Mouse (Mus musculus) bone marrow macrophage, adult 2 months (primary cell): Measurements from ENCODE around the gene Plch2. TPM values are rescaled to one million over a fixed set of nuclear protein-coding genes. Genes with fewer than 3 reads are reported as not detected.
"Not testable (repeated sequence)": the region's sequence is repeated elsewhere in the genome, so short reads cannot be mapped to it uniquely, and the experiment has no call there.

Experiments used
- H3K27ac ChIP-seq: 2 replicates; pipeline ENCODE4 v1.5.1; 2012; ENCODE audit warnings: low read depth, low read length; ENCODE audit not compliant: insufficient read depth
- H3K4me1 ChIP-seq: 2 replicates; pipeline ENCODE4 v1.6.1; 2012; ENCODE audit warnings: low read length; ENCODE audit not compliant: control insufficient read depth, insufficient read depth
- H3K4me3 ChIP-seq: 2 replicates; pipeline ENCODE4 v1.5.1; 2012; ENCODE audit warnings: mild to moderate bottlenecking, low read length, moderate library complexity; ENCODE audit not compliant: insufficient read depth
- CTCF ChIP-seq: IDR thresholded peaks from 2 replicates; pipeline ENCODE4 v1.5.1; 2012; ENCODE audit warnings: low read depth, mild to moderate bottlenecking, low read length, moderate library complexity
- POLR2A ChIP-seq: IDR thresholded peaks from 2 replicates; pipeline ENCODE4 v1.6.1; 2012; ENCODE audit warnings: mild to moderate bottlenecking, low read depth, low read length, borderline replicate concordance
- polyA plus RNA-seq: library from polyadenylated mRNA; stranded (reverse); fragments of >200 nt; gene quantifications from 2 replicates; pipeline ENCODE4 v1.2.4, GENCODE M21; 2012; ENCODE audit not compliant: missing spikeins, insufficient read depth, insufficient read length

The Plch2 gene
- polyA plus RNA-seq, 1 experiment: not detected

DNA sequence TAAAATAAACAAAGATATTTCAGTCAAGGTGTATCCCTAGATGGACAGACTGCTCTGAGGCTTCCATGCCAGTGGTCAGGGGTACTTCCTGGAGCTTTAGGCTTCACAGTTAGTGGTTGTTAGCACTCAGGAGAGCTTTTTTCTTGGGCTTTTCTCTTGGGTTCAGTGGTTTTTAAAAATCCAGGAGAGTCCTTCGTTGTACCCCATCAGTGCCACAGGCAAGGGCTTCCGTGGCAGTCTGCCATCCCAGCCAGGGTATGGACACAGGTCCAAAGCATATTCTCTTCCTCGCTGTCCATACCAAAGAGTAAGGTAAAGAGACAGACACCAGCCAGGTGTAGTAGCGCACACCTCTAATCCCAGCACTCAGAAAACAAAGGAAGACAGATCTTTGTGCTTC, 33.6 kb upstream of the Plch2 start:
- Histone ChIP-seq H3K27ac (no peak overlapping the region), H3K4me3 (no peak overlapping the region)

GRCm38 (mm10) chr4:155089241-155089640, 32.7 kb upstream of the Plch2 start:
- peaks cover 21% of the 10 kb centered on the region for H3K4me1 ChIP-seq
- no peak overlapping the region for H3K4me3 ChIP-seq
- no peak overlapping the region for H3K27ac ChIP-seq

More for the DNA sequence above, 33.6 kb upstream of the Plch2 start:
- H3K4me1 ChIP-seq: peaks cover 17% of the 10 kb centered on the region
- no peak for TF ChIP-seq POLR2A
- TF ChIP-seq CTCF: no peak

DNA sequence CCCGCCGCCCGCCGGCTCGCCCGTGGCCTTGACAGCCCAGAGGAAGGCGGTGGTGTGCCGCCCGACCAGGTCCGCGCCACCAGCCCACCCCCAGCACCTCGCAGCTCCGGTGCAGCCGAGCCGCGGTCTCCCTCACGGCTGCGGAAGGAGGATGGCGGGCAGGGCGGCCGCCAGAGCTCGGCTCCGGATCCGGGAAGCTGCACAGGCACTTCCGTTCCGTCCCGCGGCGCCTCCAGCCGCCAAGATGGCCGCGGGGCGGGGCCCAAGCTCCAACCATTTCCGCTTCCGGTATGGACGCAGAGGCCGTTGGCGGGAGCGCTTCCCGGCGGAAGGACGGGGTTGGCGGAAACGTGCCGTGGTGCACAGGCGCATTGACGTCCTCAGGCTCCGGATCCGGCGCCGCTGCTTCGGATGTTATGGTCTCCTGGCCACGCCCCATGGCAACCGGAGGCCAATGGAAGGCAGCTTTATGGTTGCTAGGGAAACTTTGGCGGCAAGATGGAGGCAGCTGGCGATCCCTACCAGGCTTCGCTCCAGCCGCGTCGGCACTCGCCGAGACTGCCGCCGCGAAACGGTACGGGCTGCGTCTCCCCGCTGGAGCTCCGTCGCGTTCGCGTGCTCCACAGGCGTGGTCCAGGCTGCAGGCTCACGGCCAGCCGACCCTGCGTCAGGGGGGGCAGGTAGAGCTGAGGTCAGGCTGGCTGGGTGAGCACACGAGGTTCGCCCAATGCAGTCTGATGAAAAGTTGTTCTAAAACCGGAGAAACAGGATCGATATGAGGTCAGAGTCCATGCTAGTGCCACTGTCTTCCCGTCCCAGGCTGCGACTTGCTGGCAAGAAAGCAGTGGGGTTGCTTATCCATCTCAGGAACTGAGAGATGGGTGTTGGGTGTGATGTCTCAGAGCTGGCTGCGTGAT, 29.8 kb upstream of the Plch2 start, which contains the start of the genes Rer1 and Morn1:
Gene Rer1 (minus strand): TSS at position 275 of the 917 bp plus-strand sequence.
Gene Morn1 (plus strand): TSS at position 470 of the 917 bp plus-strand sequence.
- Histone ChIP-seq H3K4me3 (peak within 1 kb of the TSS; percentile 96), H3K27ac (peak within 1 kb of the TSS; percentile 59), H3K4me1 (peaks cover 25% of the 10 kb centered on the region)
- TF ChIP-seq CTCF (no peak), POLR2A (no peak)

More at GRCm38 (mm10) chr4:155089241-155089640, 32.7 kb upstream of the Plch2 start:
- TF ChIP-seq CTCF (no peak), POLR2A (no peak)

- Histone ChIP-seq H3K4me3 (peak overlapping the region; percentile 96), H3K4me1 (peaks cover 25% of the 10 kb centered on the region), H3K27ac (peak overlapping the region; percentile 59; the same call in 1 of the 2 replicates)
- no peak for TF ChIP-seq CTCF
- no peak for TF ChIP-seq POLR2A
Observed at GRCm38 (mm10) chr4:155085206-155086107, 28.9 kb upstream of the Plch2 start.

- no peak for TF ChIP-seq CTCF
- no peak for TF ChIP-seq POLR2A
- H3K27ac ChIP-seq: no peak overlapping the region
- no peak overlapping the region for H3K4me3 ChIP-seq
- H3K4me1 ChIP-seq: peaks cover 25% of the 10 kb centered on the region
Observed at GRCm38 (mm10) chr4:155084351-155084750, 27.8 kb upstream of the Plch2 start.

- Histone ChIP-seq H3K27ac (no peak overlapping the region), H3K4me1 (peaks cover 25% of the 10 kb centered on the region), H3K4me3 (no peak overlapping the region)
- TF ChIP-seq CTCF: no peak
- TF ChIP-seq POLR2A: no peak
Observed at GRCm38 (mm10) chr4:155083553-155083952, 27.0 kb upstream of the Plch2 start.

DNA sequence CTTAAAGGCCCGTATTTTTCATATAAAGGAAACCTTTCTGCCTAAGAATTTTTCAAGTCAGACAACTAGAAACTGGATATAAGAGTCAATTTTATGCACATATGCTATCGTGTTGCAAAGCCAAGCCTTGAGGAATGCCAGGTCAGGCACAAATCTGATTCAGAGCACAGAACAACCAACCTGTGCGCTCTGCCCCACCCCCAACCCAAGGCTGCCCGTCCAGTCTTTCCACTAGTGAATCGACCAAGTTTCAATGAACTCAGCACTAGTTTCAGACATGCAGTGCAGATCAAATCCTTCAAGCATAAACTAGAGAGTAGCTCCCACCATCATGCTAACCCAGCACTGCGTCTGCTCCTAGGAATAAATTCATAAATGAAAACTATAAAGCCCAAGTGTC, 23.1 kb upstream of the Plch2 start:
- TF ChIP-seq CTCF (no peak), POLR2A (no peak)
- Histone ChIP-seq H3K4me1 (peaks cover 16% of the 10 kb centered on the region), H3K27ac (no peak overlapping the region), H3K4me3 (no peak overlapping the region)

DNA sequence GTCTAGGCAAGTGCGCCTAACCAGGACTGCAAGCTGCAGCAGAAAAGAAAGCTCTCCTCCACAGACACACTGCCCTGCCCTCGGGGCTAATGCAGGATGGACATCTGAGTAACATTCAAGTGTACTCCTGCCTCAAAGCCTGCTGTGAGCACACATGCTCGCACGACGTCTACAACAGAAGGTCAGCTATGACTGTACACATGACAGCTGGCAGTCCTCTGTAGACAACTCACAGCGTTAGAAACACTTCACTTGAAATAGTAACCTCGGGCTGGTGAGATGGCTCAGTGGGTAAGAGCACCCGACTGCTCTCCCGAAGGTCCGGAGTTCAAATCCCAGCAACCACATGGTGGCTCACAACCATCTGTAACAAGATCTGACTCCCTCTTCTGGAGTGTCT, 22.2 kb upstream of the Plch2 start:
- not testable (repeated sequence) for H3K27ac ChIP-seq, H3K4me3 ChIP-seq
- H3K4me1 ChIP-seq: peaks cover 13% of the 10 kb centered on the region

GRCm38 (mm10) chr4:155076677-155077076, 20.1 kb upstream of the Plch2 start:
- H3K27ac ChIP-seq: no peak overlapping the region
- H3K4me1 ChIP-seq: no peaks in the 10 kb centered on the region
- H3K4me3 ChIP-seq: no peak overlapping the region
- TF ChIP-seq CTCF: no peak
- TF ChIP-seq POLR2A: no peak
